Mouse (Mus musculus): ENCODE results near the gene Clip2.

Gene Clip2

GRCm38 (mm10) chr5:134539891-134540290, 12.3 kb downstream of the Clip2 start:
- in situ Hi-C loops (cut with MboI; ENCODE audit: low pct_unique_long_range_greater_than_20kb in 1 of 2, low sequenced_read_pairs in 2 of 2, unreplicated experiment in 1 of 2), result loop anchor here in 1 of 2 experiments (5.0 kb wide), 1 partner anchor 33 kb away; no protein-coding TSS in a partner anchor

- in situ Hi-C loops (cut with MboI; ENCODE audit: low pct_unique_long_range_greater_than_20kb in 1 of 2, low sequenced_read_pairs in 2 of 2, unreplicated experiment in 1 of 2), result no loop called here
These were observed 16.2 kb downstream of the Clip2 start for GRCm38 (mm10) chr5:134536036-134536435.

- in situ Hi-C loops (cut with MboI; ENCODE audit: low pct_unique_long_range_greater_than_20kb in 1 of 2, low sequenced_read_pairs in 2 of 2, unreplicated experiment in 1 of 2), result loop anchor here in 1 of 2 experiments (5.0 kb wide), 1 partner anchor 35 kb away; no protein-coding TSS in a partner anchor
These were observed 19.8 kb downstream of the Clip2 start for GRCm38 (mm10) chr5:134532417-134532816.

DNA sequence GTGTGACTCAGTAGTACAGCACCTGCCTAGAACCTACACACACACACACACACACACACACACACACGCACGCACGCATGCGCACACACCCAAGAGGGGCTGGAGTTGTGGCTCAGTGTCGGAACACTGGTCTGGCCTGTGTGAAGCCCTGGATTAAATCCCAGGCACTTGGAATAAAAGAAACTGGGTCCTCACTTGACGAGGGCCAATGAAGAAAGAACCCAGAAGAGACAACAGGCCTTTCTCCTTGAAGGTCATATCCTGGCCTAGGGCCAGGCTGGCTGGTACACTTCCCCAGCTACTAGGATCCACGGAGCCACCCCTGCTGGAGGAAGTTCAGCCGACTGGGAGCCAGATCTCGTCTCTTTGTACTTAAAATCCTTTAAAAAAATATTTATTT, 20.6 kb downstream of the Clip2 start:
- in situ Hi-C loops (cut with MboI; ENCODE audit: low pct_unique_long_range_greater_than_20kb in 1 of 2, low sequenced_read_pairs in 2 of 2, unreplicated experiment in 1 of 2), result loop anchor here in 1 of 2 experiments (5.0 kb wide), 1 partner anchor 34 kb away; no protein-coding TSS in a partner anchor

DNA sequence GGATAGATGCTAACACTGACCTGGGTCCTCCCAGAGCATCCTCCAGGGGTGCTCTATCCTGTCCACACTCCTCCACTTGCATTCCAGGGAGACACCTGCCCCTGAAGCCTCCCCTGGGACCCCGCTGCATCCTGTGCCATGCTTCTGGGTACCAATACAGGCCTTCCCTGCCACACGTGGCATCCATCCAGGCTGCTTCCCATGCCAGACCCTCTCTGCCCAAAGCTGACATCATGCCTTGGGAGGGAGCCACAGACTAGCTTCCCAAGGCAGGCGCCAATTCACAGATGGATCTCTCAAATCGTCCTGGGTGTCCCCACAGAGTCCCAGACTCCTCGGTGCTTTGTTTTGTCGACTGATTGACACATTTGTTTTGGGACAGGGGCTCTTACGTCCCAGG, 21.4 kb downstream of the Clip2 start:
- in situ Hi-C loops (cut with MboI; ENCODE audit: low pct_unique_long_range_greater_than_20kb in 1 of 2, low sequenced_read_pairs in 2 of 2, unreplicated experiment in 1 of 2), result loop anchor here in 1 of 2 experiments (5.0 kb wide), 1 partner anchor 34 kb away; no protein-coding TSS in a partner anchor

DNA sequence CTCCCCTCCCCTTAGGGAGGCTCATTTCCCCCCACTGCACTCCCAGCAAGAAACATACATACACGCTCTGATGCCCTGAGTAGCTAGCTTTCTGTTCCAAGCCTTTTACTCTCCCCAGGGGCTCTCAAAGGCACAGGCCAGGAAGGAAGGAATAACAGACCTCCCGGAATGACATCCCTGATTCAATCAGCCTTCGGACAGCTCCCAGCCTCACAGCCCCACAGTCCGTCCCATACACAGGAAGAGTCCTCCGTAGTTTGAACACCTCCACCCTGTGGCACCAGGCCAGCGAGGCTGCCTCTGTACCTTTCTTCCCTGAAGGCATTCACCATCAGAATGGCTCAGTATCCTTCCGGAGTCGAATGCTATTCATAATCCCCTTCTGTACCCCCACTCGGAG, 23.7 kb downstream of the Clip2 start:
- in situ Hi-C loops (cut with MboI; ENCODE audit: low pct_unique_long_range_greater_than_20kb in 1 of 2, low sequenced_read_pairs in 2 of 2, unreplicated experiment in 1 of 2), result no loop called here

GRCm38 (mm10) chr5:134525971-134526711, 26.1 kb downstream of the Clip2 start:
- in situ Hi-C loops (cut with MboI; ENCODE audit: low pct_unique_long_range_greater_than_20kb in 1 of 2, low sequenced_read_pairs in 2 of 2, unreplicated experiment in 1 of 2), result no loop called here

- in situ Hi-C loops (cut with MboI; ENCODE audit: low pct_unique_long_range_greater_than_20kb in 1 of 2, low sequenced_read_pairs in 2 of 2, unreplicated experiment in 1 of 2), result no loop called here
These were observed 28.5 kb downstream of the Clip2 start for GRCm38 (mm10) chr5:134523728-134524127.

GRCm38 (mm10) chr5:134522524-134522923, 29.7 kb downstream of the Clip2 start:
- in situ Hi-C loops (cut with MboI; ENCODE audit: low pct_unique_long_range_greater_than_20kb in 1 of 2, low sequenced_read_pairs in 2 of 2, unreplicated experiment in 1 of 2), result no loop called here

DNA sequence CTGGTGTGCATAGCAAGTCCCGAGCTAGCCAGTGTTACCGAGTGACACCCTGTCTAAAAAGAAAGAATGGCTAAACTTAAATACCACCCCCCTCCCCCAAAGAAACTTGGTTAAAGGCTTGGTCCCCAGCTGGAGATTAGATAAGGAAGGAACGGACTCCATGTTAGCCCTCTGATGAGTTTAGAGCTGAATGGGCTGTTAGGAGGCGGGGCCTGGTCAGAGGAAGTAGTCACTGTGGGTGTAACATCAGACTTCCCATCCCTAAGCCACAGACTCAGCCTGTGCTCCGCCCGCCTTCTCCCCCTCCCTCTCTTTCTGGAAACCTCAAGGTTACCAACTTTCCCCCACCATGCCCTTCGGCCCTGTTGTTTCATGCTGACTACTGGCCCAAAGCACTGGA, 30.4 kb downstream of the Clip2 start:
- in situ Hi-C loops (cut with MboI; ENCODE audit: low pct_unique_long_range_greater_than_20kb in 1 of 2, low sequenced_read_pairs in 2 of 2, unreplicated experiment in 1 of 2), result no loop called here

DNA sequence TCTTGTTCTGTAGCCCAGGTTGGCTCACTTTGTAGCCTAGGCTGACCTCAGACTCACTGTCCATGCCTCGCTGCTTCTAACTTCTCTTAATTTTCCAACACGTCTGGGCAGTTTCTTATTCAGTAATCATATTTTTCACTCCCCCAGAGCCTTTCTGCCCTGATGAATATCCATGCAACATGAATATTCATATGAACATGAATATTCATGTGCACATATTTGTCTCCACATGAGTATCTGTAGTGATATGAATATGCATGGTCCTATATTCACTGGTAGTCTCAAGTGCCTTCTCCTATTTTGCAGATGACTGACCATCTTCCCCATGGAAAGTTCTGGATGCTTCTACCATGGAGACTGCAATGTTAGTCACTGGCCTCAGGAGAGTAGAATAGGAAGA, 31.1 kb downstream of the Clip2 start:
- in situ Hi-C loops (cut with MboI; ENCODE audit: low pct_unique_long_range_greater_than_20kb in 1 of 2, low sequenced_read_pairs in 2 of 2, unreplicated experiment in 1 of 2), result no loop called here

DNA sequence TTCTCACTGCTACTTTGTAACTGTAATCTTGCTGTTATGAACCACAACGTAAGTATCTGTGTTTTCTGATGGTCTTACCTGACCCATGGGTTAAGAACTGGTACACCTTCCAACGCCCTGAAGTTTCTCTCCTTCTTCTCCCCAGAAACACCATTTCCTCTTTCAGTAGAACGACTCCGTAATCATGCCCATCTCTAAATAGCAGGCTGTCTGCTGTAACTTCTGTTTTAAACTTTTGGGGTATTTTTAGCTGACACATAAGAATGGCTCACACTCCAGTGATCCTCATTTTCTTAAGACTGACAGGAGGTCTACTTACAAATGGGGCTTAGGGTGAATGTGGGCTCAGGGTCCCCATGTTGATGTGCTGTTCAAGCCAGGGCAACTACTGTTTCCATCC, 32.1 kb downstream of the Clip2 start:
- in situ Hi-C loops (cut with MboI; ENCODE audit: low pct_unique_long_range_greater_than_20kb in 1 of 2, low sequenced_read_pairs in 2 of 2, unreplicated experiment in 1 of 2), result no loop called here

- in situ Hi-C loops (cut with MboI; ENCODE audit: low pct_unique_long_range_greater_than_20kb in 1 of 2, low sequenced_read_pairs in 2 of 2, unreplicated experiment in 1 of 2), result no loop called here
These were observed 32.8 kb downstream of the Clip2 start for GRCm38 (mm10) chr5:134519471-134519870.

GRCm38 (mm10) chr5:134512086-134512485, 40.1 kb downstream of the Clip2 start:
- in situ Hi-C loops (cut with MboI; ENCODE audit: low pct_unique_long_range_greater_than_20kb in 1 of 2, low sequenced_read_pairs in 2 of 2, unreplicated experiment in 1 of 2), result no loop called here

- in situ Hi-C loops (cut with MboI; ENCODE audit: low pct_unique_long_range_greater_than_20kb in 1 of 2, low sequenced_read_pairs in 2 of 2, unreplicated experiment in 1 of 2), result no loop called here
These were observed 42.0 kb downstream of the Clip2 start for GRCm38 (mm10) chr5:134510266-134510665.

DNA sequence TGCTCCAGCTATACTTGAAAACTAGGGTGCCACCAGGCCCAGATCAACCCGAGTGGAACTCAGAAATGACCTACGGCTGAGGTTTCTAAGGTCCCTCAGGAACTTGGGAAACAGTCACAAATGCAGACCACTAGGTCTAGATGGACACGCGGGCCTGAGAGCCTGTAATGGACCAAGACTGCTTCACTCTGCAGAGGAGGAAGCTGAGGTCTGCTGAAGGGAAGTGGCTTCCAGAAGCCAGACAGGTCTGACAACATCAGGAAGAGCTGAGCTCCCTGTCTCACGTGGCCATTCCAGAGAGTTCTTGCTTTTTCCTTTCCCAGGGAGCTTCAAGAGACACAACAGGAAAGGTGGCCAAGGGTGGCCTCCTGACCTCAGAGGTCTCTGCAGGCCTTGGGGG, 43.3 kb downstream of the Clip2 start:
- in situ Hi-C loops (cut with MboI; ENCODE audit: low pct_unique_long_range_greater_than_20kb in 1 of 2, low sequenced_read_pairs in 2 of 2, unreplicated experiment in 1 of 2), result loop anchor here (5.0 to 10.0 kb wide), 3 partner anchors 33 to 196 kb away; no protein-coding TSS in a partner anchor

- in situ Hi-C loops (cut with MboI; ENCODE audit: low pct_unique_long_range_greater_than_20kb in 1 of 2, low sequenced_read_pairs in 2 of 2, unreplicated experiment in 1 of 2), result loop anchor here (5.0 to 10.0 kb wide), 3 partner anchors 34 to 197 kb away; no protein-coding TSS in a partner anchor
These were observed 44.3 kb downstream of the Clip2 start for GRCm38 (mm10) chr5:134507859-134508399.

- in situ Hi-C loops (cut with MboI; ENCODE audit: low pct_unique_long_range_greater_than_20kb in 1 of 2, low sequenced_read_pairs in 2 of 2, unreplicated experiment in 1 of 2), result loop anchor here (5.0 to 10.0 kb wide), 3 partner anchors 35 to 197 kb away; no protein-coding TSS in a partner anchor
These were observed 44.9 kb downstream of the Clip2 start for GRCm38 (mm10) chr5:134507307-134507706.

DNA sequence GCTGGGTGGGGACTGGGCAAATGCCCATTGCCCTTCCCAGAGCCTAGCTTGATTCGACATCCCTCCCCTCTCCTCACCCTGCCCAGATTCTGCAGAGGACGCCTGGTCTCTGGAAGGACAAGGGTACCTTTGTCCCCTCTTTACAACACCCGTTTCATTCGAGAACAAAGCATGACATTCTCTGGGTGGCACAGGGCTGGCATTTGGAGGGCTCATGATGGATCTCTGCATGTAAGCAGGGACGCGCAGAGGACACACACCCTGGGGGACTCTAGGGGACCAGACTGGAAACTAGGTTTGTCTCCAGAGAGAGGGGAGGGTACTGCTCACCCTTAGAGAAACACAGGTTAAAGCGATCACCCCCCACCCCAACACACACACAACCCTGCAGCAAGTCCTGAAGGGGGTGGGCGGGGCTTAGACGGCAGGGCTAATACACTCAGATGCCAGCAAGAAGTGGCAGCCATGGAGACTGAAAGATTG, 46.4 kb downstream of the Clip2 start:
- in situ Hi-C loops (cut with MboI; ENCODE audit: low pct_unique_long_range_greater_than_20kb in 1 of 2, low sequenced_read_pairs in 2 of 2, unreplicated experiment in 1 of 2), result loop anchor here (5.0 to 10.0 kb wide), 3 partner anchors 36 to 199 kb away; no protein-coding TSS in a partner anchor

Measured in mouse embryonic stem cell (cell line).